Mouse (Mus musculus) myocyte (in vitro differentiated cells): Measurements from ENCODE around the gene Srarp. TPM values are rescaled to one million over a fixed set of nuclear protein-coding genes. Genes with fewer than 3 reads are reported as not detected.
A peak's percentile ranks its signal among the peaks of the same experiment; 100 is the strongest.

Experiments used
- H3K27me3 ChIP-seq: one replicate; pipeline ENCODE4 v1.6.1; 2011; ENCODE audit not compliant: control insufficient read depth, insufficient read depth, insufficient read length
- H3K36me3 ChIP-seq: one replicate; pipeline ENCODE4 v1.6.1; 2011; ENCODE audit not compliant: control insufficient read depth, insufficient read depth
- H3K4me2 ChIP-seq: one replicate; pipeline ENCODE4 v1.6.1; 2011; ENCODE audit warnings: low read depth, control low read depth
- H3K4me3 ChIP-seq: one replicate; pipeline ENCODE4 v1.5.1; 2011; ENCODE audit warnings: mild to moderate bottlenecking, control low read depth, moderate library complexity
- H3K79me2 ChIP-seq: one replicate; pipeline ENCODE4 v1.6.1; 2011; ENCODE audit not compliant: control insufficient read depth, insufficient read depth
- H3ac ChIP-seq: one replicate; pipeline ENCODE4 v1.6.1; 2011; ENCODE audit not compliant: control insufficient read depth, insufficient read length
- CEBPB ChIP-seq: IDR thresholded peaks from 2 replicates; pipeline ENCODE4 v1.6.1; 2011; ENCODE audit warnings: mild to moderate bottlenecking, moderate library complexity; ENCODE audit not compliant: poor library complexity, insufficient read depth, severe bottlenecking
- E2F4 ChIP-seq: IDR thresholded peaks from one replicate; pipeline ENCODE4 v1.6.1; 2011; ENCODE audit warnings: mild to moderate bottlenecking, control low read depth, moderate library complexity; ENCODE audit not compliant: insufficient read depth
- MAX ChIP-seq: IDR thresholded peaks from one replicate; pipeline ENCODE4 v1.6.1; 2011; ENCODE audit warnings: low read depth, mild to moderate bottlenecking, control low read depth
- MYOD1 ChIP-seq, 3 experiments: IDR thresholded peaks; one replicate each; pipeline ENCODE4 v1.6.1; 2011; ENCODE audit warnings: control low read depth in 2 of 3, low read depth in 2 of 3, mild to moderate bottlenecking in 2 of 3, moderate library complexity in 1 of 3; ENCODE audit not compliant: insufficient read length in 2 of 3, control insufficient read depth in 1 of 3
- MYOG ChIP-seq, 3 experiments: IDR thresholded peaks; one replicate each; pipeline ENCODE4 v1.6.1; 2011; ENCODE audit warnings: control low read depth in 2 of 3, low read depth in 2 of 3, mild to moderate bottlenecking in 2 of 3; ENCODE audit not compliant: insufficient read length in 2 of 3, control insufficient read depth in 1 of 3, insufficient read depth in 1 of 3
- POLR2A ChIP-seq: IDR thresholded peaks from one replicate; pipeline ENCODE4 v1.6.1; 2011; ENCODE audit warnings: low read depth, mild to moderate bottlenecking, control low read depth, moderate library complexity; ENCODE audit not compliant: insufficient read length
- POLR2AphosphoS2 ChIP-seq: IDR thresholded peaks from one replicate; pipeline ENCODE4 v1.6.1; 2011; ENCODE audit warnings: low read depth, control low read depth; ENCODE audit not compliant: insufficient read length
- REST ChIP-seq: IDR thresholded peaks from one replicate; pipeline ENCODE4 v1.6.1; 2011; ENCODE audit warnings: mild to moderate bottlenecking, control low read depth, moderate library complexity; ENCODE audit not compliant: insufficient read depth, insufficient read length
- SRF ChIP-seq: IDR thresholded peaks from one replicate; pipeline ENCODE4 v1.6.1; 2011; ENCODE audit warnings: low read depth; ENCODE audit not compliant: control insufficient read depth, insufficient read length
- TCF12 ChIP-seq: IDR thresholded peaks from one replicate; pipeline ENCODE4 v1.6.1; 2011; ENCODE audit warnings: mild to moderate bottlenecking, control low read depth; ENCODE audit not compliant: poor library complexity, insufficient read depth, severe bottlenecking
- TCF3 ChIP-seq: IDR thresholded peaks from one replicate; pipeline ENCODE4 v1.6.1; 2011; ENCODE audit warnings: low read depth, control low read depth; ENCODE audit not compliant: insufficient read length
- USF1 ChIP-seq: IDR thresholded peaks from one replicate; pipeline ENCODE4 v1.6.1; 2011; ENCODE audit warnings: low read depth, mild to moderate bottlenecking, control low read depth, moderate library complexity
- polyA plus RNA-seq: library from polyadenylated mRNA; unstranded; fragments of >200 nt; fragmentation: generic; extraction: Trizol; gene quantifications from one replicate; pipeline ENCODE4 v1.2.1, GENCODE M21; 2012; ENCODE audit warnings: missing spikeins

Srarp gene
- polyA plus RNA-seq, 1 experiment: not detected

DNA sequence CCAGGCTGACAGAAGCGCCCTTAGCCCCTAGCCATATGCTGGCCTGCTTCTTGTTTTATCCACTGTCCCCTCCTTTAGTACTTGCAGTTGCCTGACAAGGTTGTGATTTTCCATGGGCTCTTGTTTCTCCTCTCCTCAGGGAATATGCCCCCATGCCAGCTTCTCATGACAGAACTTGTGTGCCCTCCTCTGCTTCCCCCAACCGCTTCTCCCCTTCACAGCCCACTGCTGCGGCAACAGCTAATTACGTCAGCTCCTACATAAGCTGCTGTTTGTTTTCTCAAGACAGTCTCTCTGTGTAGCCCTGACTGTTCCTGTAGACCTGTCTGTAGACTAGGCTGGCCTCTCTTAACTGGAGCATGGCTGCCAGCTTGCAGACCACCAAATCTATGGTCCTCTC is 19.6 kb upstream of the Srarp start:
- TF ChIP-seq MYOG (IDR thresholded peaks at IDR 0.05; ENCODE audit: control insufficient read depth in 1 of 3, insufficient read depth in 1 of 3, insufficient read length in 2 of 3, low read depth in 2 of 3): no peak
- no peak for TF ChIP-seq REST
- TF ChIP-seq TCF12: no peak
- TF ChIP-seq TCF3: no peak
- no peak for TF ChIP-seq SRF
- TF ChIP-seq CEBPB: no peak
- no peak for TF ChIP-seq MAX
- TF ChIP-seq POLR2A: no peak
- TF ChIP-seq MYOD1 (IDR thresholded peaks at IDR 0.05; ENCODE audit: control insufficient read depth in 1 of 3, insufficient read length in 2 of 3, low read depth in 2 of 3): no peak
- no peak for TF ChIP-seq USF1
- TF ChIP-seq E2F4: no peak
- no peak for TF ChIP-seq POLR2AphosphoS2
- Histone ChIP-seq H3K79me2 (peaks cover 48% of the 10 kb centered on the region), H3K27me3 (no peaks in the 10 kb centered on the region), H3ac (no peak overlapping the region), H3K4me3 (no peak overlapping the region), H3K4me2 (peak overlapping the region; percentile 61), H3K36me3 (peaks cover 8% of the 10 kb centered on the region)

DNA sequence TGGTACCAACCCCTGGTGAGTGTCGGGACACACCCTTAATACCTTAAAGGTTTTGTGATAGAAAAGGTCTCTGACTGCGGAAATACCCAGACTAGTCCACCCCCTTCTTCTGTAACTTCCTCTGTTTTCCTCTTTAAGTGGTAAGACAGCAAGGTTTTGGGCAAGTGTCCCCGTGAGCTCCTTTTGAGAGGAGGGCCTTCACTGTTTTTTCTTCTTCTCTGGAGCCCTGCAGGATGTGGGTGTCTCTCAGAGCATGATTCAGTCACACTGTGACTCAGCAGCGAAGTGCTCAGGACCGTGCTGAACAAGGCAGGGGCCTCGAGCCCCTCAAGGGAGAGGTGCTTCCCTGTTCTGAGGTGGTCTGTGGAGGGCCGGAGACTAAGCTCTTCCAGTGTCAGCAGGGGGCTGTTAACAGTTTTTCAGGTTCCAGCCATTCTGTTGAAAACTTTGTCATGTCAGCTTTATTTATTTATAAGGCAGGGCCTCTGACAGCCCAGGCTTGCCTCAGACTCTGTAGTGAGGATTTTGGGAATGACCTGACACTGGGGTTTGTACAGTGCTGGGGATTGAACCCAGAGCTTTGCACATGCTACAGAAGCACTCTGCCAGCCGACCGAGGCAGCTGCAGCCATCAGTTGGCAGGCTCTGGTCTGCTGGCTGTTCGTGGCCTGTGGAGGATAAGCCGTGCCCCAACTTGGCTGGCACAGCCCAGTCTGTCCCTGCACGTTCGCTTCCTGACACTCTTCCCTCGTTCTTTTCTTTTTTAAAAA is 18.9 kb upstream of the Srarp start:
- no peaks in the 10 kb centered on the region for H3K27me3 ChIP-seq
- peaks cover 41% of the 10 kb centered on the region for H3K79me2 ChIP-seq
- peak overlapping the region; percentile 61 for H3K4me2 ChIP-seq
- no peak overlapping the region for H3ac ChIP-seq
- TF ChIP-seq POLR2AphosphoS2 (no peak), MYOD1 (IDR thresholded peaks at IDR 0.05; ENCODE audit: control insufficient read depth in 1 of 3, insufficient read length in 2 of 3, low read depth in 2 of 3) (peak in 2 of 3 experiments; percentile 79 to 81), MYOG (IDR thresholded peaks at IDR 0.05; ENCODE audit: control insufficient read depth in 1 of 3, insufficient read depth in 1 of 3, insufficient read length in 2 of 3, low read depth in 2 of 3) (peak; percentile 45 to 89 (median 84)), TCF3 (no peak)
- peaks cover 8% of the 10 kb centered on the region for H3K36me3 ChIP-seq
- H3K4me3 ChIP-seq: no peak overlapping the region

DNA sequence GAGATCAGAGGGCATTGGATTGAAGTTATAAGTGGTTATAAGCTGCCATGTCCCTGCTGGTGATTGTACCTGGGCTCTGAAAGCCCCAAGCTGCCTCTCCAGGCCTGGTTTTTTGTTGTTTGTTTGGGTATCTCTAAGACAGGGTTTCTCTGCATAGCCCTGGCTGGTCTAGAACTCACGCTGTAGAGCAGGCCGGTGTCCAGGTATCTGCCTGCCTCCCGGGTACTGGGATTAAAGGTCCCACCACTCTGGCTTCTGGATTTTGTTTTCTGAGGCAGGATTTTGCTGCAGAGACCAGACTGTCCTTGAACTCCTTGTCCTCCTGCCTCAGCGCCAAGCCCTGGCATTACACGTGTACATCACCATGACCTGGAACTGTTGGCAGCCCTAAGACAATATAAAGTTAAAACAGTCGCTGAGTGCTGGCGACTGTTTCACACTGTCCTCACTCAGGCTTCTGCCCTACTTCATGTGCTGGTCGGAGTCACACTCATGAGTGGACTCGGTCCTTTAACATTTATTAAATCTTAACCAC is 16.1 kb upstream of the Srarp start:
- peaks cover 15% of the 10 kb centered on the region for H3K36me3 ChIP-seq
- H3K4me3 ChIP-seq: no peak overlapping the region

DNA sequence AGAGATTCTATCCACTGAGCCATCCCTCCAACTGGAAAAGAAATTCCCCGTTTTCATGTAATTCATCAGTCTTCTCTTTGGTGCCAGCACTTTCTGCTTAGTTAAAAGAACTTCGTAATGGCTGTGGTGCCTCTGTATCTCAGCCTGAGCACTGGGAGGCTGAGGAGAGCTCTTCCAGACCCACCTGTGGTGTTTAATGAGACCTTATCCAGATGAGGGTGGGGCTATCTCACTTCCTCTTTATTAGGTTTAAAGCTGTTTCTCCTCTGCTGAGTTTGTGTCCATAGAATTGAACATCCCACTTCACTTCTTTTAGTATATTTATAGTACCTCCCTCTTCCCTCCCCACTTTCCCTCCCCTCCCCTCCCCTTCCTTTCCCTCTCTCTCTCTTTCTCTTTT is 15.3 kb upstream of the Srarp start:
- H3K27me3 ChIP-seq: no peaks in the 10 kb centered on the region
- no peak overlapping the region for H3ac ChIP-seq
- peaks cover 15% of the 10 kb centered on the region for H3K36me3 ChIP-seq
- H3K4me2 ChIP-seq: no peak overlapping the region
- TF ChIP-seq REST (no peak), POLR2AphosphoS2 (no peak), MAX (no peak), CEBPB (no peak), TCF3 (no peak), SRF (no peak), MYOG (IDR thresholded peaks at IDR 0.05; ENCODE audit: control insufficient read depth in 1 of 3, insufficient read depth in 1 of 3, insufficient read length in 2 of 3, low read depth in 2 of 3) (no peak), POLR2A (no peak), USF1 (no peak), MYOD1 (IDR thresholded peaks at IDR 0.05; ENCODE audit: control insufficient read depth in 1 of 3, insufficient read length in 2 of 3, low read depth in 2 of 3) (no peak), TCF12 (no peak), E2F4 (no peak)
- H3K79me2 ChIP-seq: peaks cover 52% of the 10 kb centered on the region
- H3K4me3 ChIP-seq: no peak overlapping the region

More for the DNA sequence above, 16.1 kb upstream of the Srarp start:
- H3K27me3 ChIP-seq: no peaks in the 10 kb centered on the region
- no peak overlapping the region for H3ac ChIP-seq
- H3K79me2 ChIP-seq: peaks cover 50% of the 10 kb centered on the region
- TF ChIP-seq CEBPB (no peak), E2F4 (no peak), REST (no peak), POLR2AphosphoS2 (no peak), TCF3 (no peak), USF1 (no peak), POLR2A (no peak), TCF12 (no peak), MYOD1 (IDR thresholded peaks at IDR 0.05; ENCODE audit: control insufficient read depth in 1 of 3, insufficient read length in 2 of 3, low read depth in 2 of 3) (no peak), SRF (no peak), MAX (no peak), MYOG (IDR thresholded peaks at IDR 0.05; ENCODE audit: control insufficient read depth in 1 of 3, insufficient read depth in 1 of 3, insufficient read length in 2 of 3, low read depth in 2 of 3) (no peak)
- H3K4me2 ChIP-seq: no peak overlapping the region
